Comparison of ENCODE assay signal across 10 mouse cellular contexts in the genomic region with DNA sequence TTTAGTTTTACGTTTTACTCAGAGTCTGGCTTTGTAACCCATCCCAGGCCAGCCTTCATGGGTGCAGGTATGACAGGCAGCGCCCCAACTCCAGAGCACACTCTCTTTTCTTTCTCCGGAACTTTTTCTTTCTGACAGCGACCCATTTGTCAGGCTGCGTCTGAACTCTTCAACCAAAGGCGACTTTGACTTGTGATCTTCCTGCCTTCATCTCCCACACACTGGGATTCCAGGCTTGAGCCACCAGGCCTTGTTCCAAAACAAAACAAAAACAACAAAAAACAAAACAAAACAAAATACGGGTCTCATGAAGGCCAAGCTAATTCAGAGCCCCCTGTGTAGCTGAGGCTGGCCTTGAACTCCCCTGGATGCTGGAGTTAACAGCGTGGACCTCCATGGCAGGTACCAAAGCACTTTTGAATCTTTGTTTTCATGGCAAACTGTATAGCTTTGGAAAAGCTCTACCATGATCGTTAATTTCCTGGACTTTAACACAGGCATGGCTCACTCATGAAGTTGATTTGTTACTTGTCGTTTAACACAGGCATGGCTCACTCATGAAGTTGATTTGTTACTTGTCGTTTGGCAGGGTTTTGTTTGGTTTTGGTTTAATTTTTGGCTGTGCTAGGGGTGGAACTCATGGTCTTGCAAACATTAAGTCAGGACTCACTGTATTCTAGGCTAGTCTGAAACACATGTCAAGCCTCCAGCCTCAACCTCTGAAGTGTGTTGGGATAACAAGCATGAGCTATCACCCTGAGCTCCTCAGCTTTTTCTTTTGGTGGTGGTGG. TPM values are rescaled to one million over a fixed set of nuclear protein-coding genes. Genes with fewer than 3 reads are reported as not detected.
A peak's percentile ranks its signal among the peaks of the same experiment; 100 is the strongest.
DNase-seq lines count a peak whose midpoint lies in the region; ATAC-seq lines count a peak whose summit lies in the region.
"Had no signal": no experiment of that assay in that cellular context is flagged by ENCODE, and none has a peak within 500 bp of the region (broad histone marks: within the 10 kb centered on the region; RNA-seq: fewer than 3 reads in every experiment).

No protein-coding gene starts in this region.

- H3K27ac ChIP-seq in heart, embryonic 15.5 days, result peak overlapping the region; percentile 81
- peak overlapping the region; percentile 81 for H3K27ac ChIP-seq in lung, embryonic 16.5 days (ENCODE audit: low read length)
- peak overlapping the region; percentile 77 for H3K27ac ChIP-seq in stomach, embryonic 16.5 days (ENCODE audit: low read length)
- H3K27ac ChIP-seq: forebrain, embryonic 12.5 days had no signal

- ATAC-seq in heart, embryonic 15.5 days (replicated peaks; ENCODE audit: insufficient number of reproducible peaks, insufficient read depth, low FRiP score, low read depth), result no peak
- ATAC-seq in lung, embryonic 16.5 days (ENCODE audit: low read depth), result no peak
- ATAC-seq in stomach, embryonic 16.5 days (ENCODE audit: insufficient read depth, low FRiP score), result no peak

- 67% methylated on average over 11 of the region's 11 CpGs for WGBS in heart, embryonic 15.5 days
- 48% methylated on average over 11 of the region's 11 CpGs for WGBS in lung, embryonic 16.5 days
- WGBS in stomach, embryonic 16.5 days, result 48% methylated on average over 11 of the region's 11 CpGs

- H3K4me1 ChIP-seq in heart, embryonic 15.5 days (replicated peaks), result peaks cover 31% of the 10 kb centered on the region
- peaks cover 19% of the 10 kb centered on the region for H3K4me1 ChIP-seq in lung, embryonic 16.5 days (replicated peaks; ENCODE audit: control insufficient read depth, insufficient read depth, low read length)
- peaks cover 23% of the 10 kb centered on the region for H3K4me1 ChIP-seq in stomach, embryonic 16.5 days (ENCODE audit: control insufficient read depth, insufficient read depth, low read length)

- no peak for DNase-seq in heart, adult 9 months (ENCODE audit: low spot score in 2 of 2)
- no peak for DNase-seq in lung, postnatal 4 days
- peak; percentile 29 to 55 for DNase-seq in kidney, postnatal 4 days
- DNase-seq in left cerebral cortex, postnatal 4 days, result no peak
- no peak for DNase-seq in frontal cortex, postnatal 36 days (ENCODE audit: low spot score in 2 of 2)
- DNase-seq: cerebellum, postnatal 25 days had no signal

- no peaks in the 10 kb centered on the region for H3K9me3 ChIP-seq in heart, embryonic 15.5 days (replicated peaks)
- no peaks in the 10 kb centered on the region for H3K9me3 ChIP-seq in lung, embryonic 16.5 days (ENCODE audit: control insufficient read depth, low read length)
- H3K9me3 ChIP-seq in stomach, embryonic 16.5 days (replicated peaks; ENCODE audit: control insufficient read depth, low read length), result no peaks in the 10 kb centered on the region
- H3K9me3 ChIP-seq: forebrain, embryonic 12.5 days had no signal

- H3K4me3 ChIP-seq in heart, embryonic 15.5 days, result peak overlapping the region; percentile 41
- peak overlapping the region; percentile 47 for H3K4me3 ChIP-seq in lung, embryonic 16.5 days (ENCODE audit: low read length)
- peak overlapping the region; percentile 42 for H3K4me3 ChIP-seq in stomach, embryonic 16.5 days (replicated peaks; ENCODE audit: low read length)
- H3K4me3 ChIP-seq: forebrain, embryonic 12.5 days had no signal

- no peaks in the 10 kb centered on the region for H3K27me3 ChIP-seq in heart, embryonic 15.5 days
- H3K27me3 ChIP-seq in lung, embryonic 16.5 days (ENCODE audit: control insufficient read depth, insufficient read depth, low read depth, low read length), result no peaks in the 10 kb centered on the region
- no peaks in the 10 kb centered on the region for H3K27me3 ChIP-seq in stomach, embryonic 16.5 days (ENCODE audit: control insufficient read depth, insufficient read depth, low read length)
- H3K27me3 ChIP-seq: forebrain, embryonic 12.5 days had no signal

- H3K4me2 ChIP-seq in heart, embryonic 15.5 days, result peak overlapping the region; percentile 61
- H3K4me2 ChIP-seq in lung, embryonic 16.5 days (ENCODE audit: low read depth, low read length), result peak overlapping the region; percentile 59
- H3K4me2 ChIP-seq in stomach, embryonic 16.5 days (ENCODE audit: low read depth, low read length), result peak overlapping the region; percentile 45
- H3K4me2 ChIP-seq: forebrain, embryonic 12.5 days had no signal

- intact Hi-C loops in left cerebral cortex, postnatal 4 days (cut with DNase I), result no loop called here

- no peak overlapping the region; the same call in 1 of the 2 replicates for H3K9ac ChIP-seq in heart, embryonic 15.5 days
- H3K9ac ChIP-seq in lung, embryonic 16.5 days (ENCODE audit: low read length), result peak overlapping the region; percentile 68
- H3K9ac ChIP-seq in stomach, embryonic 16.5 days (ENCODE audit: low read length), result peak overlapping the region; percentile 71
- H3K9ac ChIP-seq: forebrain, embryonic 12.5 days had no signal

- no peaks in the 10 kb centered on the region for H3K36me3 ChIP-seq in heart, embryonic 15.5 days
- no peaks in the 10 kb centered on the region for H3K36me3 ChIP-seq in lung, embryonic 16.5 days (ENCODE audit: control insufficient read depth, insufficient read depth, low read length)
- H3K36me3 ChIP-seq in stomach, embryonic 16.5 days (ENCODE audit: control insufficient read depth, insufficient read depth, low read length), result no peaks in the 10 kb centered on the region
- H3K36me3 ChIP-seq: forebrain, embryonic 12.5 days had no signal

RNA-seq across cellular contexts. Expression of gene Pcbp1, which starts 28.0 kb away (rescaled TPM):
- polyA plus RNA-seq in heart, embryonic 15.5 days (2015; fragmentation: Nextera tagmentation; extraction: Ambion mirVana), result 313 and 337 TPM in 2 replicates
- polyA plus RNA-seq in lung, embryonic 16.5 days (2015; fragmentation: Nextera tagmentation; extraction: Ambion mirVana), result 168 and 192 TPM in 2 replicates
- 177 and 197 TPM in 2 replicates for polyA plus RNA-seq in stomach, embryonic 16.5 days (2015; fragmentation: Nextera tagmentation; extraction: Ambion mirVana)
- total RNA-seq in left cerebral cortex, postnatal 4 days (2021), result 100 to 1,000 TPM; 206 to 208 TPM

RNA-seq across cellular contexts. Expression of gene C87436, which starts 60.0 kb away (rescaled TPM):
- polyA plus RNA-seq in heart, embryonic 15.5 days (2015; fragmentation: Nextera tagmentation; extraction: Ambion mirVana), result 15.1 and 17.3 TPM in 2 replicates
- polyA plus RNA-seq in lung, embryonic 16.5 days (2015; fragmentation: Nextera tagmentation; extraction: Ambion mirVana), result 23.8 and 26.7 TPM in 2 replicates
- 23.0 and 23.4 TPM in 2 replicates for polyA plus RNA-seq in stomach, embryonic 16.5 days (2015; fragmentation: Nextera tagmentation; extraction: Ambion mirVana)
- 10 to 100 TPM; 16.2 to 17.6 TPM for total RNA-seq in left cerebral cortex, postnatal 4 days (2021)

Comparison
In these comparisons a context has a peak if more than half of its experiments do, and no peak if none do; other contexts are left out.
1. DNase-seq: peak in kidney, postnatal 4 days (2 of 2); none in heart, adult 9 months (0 of 2), lung, postnatal 4 days (0 of 2), left cerebral cortex, postnatal 4 days (single experiment) and frontal cortex, postnatal 36 days (0 of 2).
2. Peak in every context shown above with its lines, with median percentiles within 50 percentile points of each other: H3K27ac ChIP-seq, H3K4me2 ChIP-seq and H3K4me3 ChIP-seq.